Mouse (Mus musculus): ENCODE data around the gene Cdkl3. TPM values are rescaled to one million over a fixed set of nuclear protein-coding genes. Genes with fewer than 3 reads are reported as not detected.

Cdkl3 gene
- polyA plus RNA-seq, 1 experiment from 2014 or later: 13.9 TPM

DNA sequence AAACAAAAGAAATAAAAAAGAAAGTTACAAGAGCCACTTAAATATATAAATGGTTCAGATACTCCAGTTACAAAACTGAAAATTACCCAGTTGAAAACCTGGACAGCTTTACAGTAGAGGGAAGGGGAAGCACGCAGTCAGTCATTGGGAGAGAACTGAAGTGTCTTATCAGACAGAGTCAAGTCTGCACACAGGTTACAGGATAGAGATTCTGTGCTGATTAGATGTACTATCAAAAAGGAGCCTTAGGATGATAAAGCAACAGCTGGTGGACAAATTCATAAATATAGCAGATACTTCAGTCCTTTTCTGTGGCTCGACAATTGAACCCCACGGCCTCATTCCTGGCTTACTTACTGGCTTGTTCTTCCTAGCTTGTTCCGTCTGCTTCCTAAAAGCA, 56.3 kb downstream of the Cdkl3 start:
- H3K27ac ChIP-seq: no peak overlapping the region
- 96% methylated on average over 4 of the region's 4 CpGs for WGBS
- ATAC-seq (ENCODE audit: insufficient number of reproducible peaks, insufficient read depth, low FRiP score, low TSS enrichment, low read depth): no peak

DNA sequence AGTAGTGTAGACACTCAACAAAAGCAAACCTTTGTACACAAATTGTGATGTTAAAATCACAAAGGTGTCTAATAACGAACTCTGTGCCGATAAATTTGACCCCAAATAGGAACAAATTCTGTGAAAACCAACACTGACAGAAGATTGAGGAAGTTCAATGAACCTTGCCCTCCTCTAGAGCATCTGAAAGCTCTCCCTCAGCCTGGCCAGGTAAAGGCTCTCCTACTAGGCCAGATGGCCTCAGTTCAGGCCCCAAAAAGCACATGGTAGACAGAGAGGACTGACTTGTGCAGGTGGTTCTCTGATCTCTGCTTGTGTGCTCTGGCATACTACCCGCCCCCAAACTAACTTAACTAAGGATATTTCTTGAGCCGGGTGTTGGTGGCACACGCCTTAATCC, 58.4 kb downstream of the Cdkl3 start:
- Histone ChIP-seq H3K4me2 (no peak overlapping the region), H3K9me3 (no peaks in the 10 kb centered on the region; the same call in 1 of the 2 replicates), H3K4me3 (no peak overlapping the region), H3K27ac (no peak overlapping the region), H3K27me3 (no peaks in the 10 kb centered on the region), H3K4me1 (peaks cover 3% of the 10 kb centered on the region; the same call in 1 of the 2 replicates), H3K36me3 (no peaks in the 10 kb centered on the region), H3K9ac (no peak overlapping the region)
- WGBS: 94% methylated on average over 5 of the region's 5 CpGs
- ATAC-seq (ENCODE audit: insufficient number of reproducible peaks, insufficient read depth, low FRiP score, low TSS enrichment, low read depth): no peak

More for the DNA sequence above, 56.3 kb downstream of the Cdkl3 start:
- Histone ChIP-seq H3K36me3 (no peaks in the 10 kb centered on the region), H3K4me1 (no peaks in the 10 kb centered on the region), H3K4me2 (no peak overlapping the region), H3K27me3 (no peaks in the 10 kb centered on the region), H3K4me3 (no peak overlapping the region), H3K9ac (no peak overlapping the region), H3K9me3 (no peaks in the 10 kb centered on the region; the same call in 1 of the 2 replicates)

DNA sequence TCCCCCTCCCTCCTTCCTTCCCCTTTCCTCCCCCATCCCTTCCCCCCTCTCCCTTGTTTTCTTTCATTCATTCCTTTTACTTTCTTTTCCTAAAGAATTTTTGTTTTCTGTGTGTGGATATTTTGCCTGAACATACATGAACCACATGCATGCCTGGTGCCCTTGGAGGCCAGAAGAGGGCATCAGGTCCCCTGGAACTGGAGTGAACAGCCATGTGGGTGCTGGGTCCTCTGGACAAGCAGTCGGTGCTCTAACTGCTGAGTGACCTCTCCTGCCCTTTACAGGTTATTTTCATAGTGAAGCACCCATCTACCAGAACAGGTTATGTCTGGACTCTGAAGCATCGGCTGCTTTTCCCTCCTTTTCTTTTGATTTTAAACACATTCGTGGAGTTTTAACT, 60.4 kb downstream of the Cdkl3 start:
- ATAC-seq (ENCODE audit: insufficient number of reproducible peaks, insufficient read depth, low FRiP score, low TSS enrichment, low read depth): no peak
- 46% methylated on average over 3 of the region's 3 CpGs for WGBS
- no peak overlapping the region for H3K9ac ChIP-seq

DNA sequence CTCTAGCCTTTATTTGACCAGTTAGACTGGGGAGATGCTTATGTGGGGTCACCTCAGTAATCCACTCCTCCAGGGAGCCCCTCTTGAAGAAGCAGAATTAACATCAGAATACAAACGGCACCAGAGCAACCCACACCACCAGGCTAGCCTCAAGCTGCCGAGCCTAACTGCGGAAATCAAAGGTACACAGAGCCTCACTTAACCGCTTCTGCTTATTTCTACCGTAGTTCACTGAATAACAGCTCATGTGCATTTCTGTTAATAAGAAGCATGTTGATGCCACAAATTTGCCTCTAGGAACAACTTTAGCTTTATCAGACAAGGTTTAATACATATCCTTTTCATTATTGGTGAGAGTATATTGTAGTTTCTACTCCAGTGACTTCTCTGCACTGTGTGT, 61.8 kb downstream of the Cdkl3 start:
- Histone ChIP-seq H3K4me2 (0 out of 2 replicates have a peak overlapping the region, but pooled peaks have one; percentile 14), H3K4me1 (peaks cover 3% of the 10 kb centered on the region; the same call in 1 of the 2 replicates), H3K27ac (no peak overlapping the region), H3K9me3 (no peaks in the 10 kb centered on the region; the same call in 1 of the 2 replicates), H3K9ac (no peak overlapping the region), H3K36me3 (no peaks in the 10 kb centered on the region), H3K27me3 (no peaks in the 10 kb centered on the region), H3K4me3 (no peak overlapping the region)
- ATAC-seq (ENCODE audit: insufficient number of reproducible peaks, insufficient read depth, low FRiP score, low TSS enrichment, low read depth): no peak
- 8% methylated on average over 5 of the region's 5 CpGs for WGBS

More for the DNA sequence above, 60.4 kb downstream of the Cdkl3 start:
- Histone ChIP-seq H3K4me1 (peaks cover 3% of the 10 kb centered on the region; the same call in 1 of the 2 replicates), H3K9me3 (no peaks in the 10 kb centered on the region; the same call in 1 of the 2 replicates), H3K4me3 (no peak overlapping the region), H3K36me3 (no peaks in the 10 kb centered on the region), H3K27ac (no peak overlapping the region), H3K4me2 (no peak overlapping the region), H3K27me3 (no peaks in the 10 kb centered on the region)

DNA sequence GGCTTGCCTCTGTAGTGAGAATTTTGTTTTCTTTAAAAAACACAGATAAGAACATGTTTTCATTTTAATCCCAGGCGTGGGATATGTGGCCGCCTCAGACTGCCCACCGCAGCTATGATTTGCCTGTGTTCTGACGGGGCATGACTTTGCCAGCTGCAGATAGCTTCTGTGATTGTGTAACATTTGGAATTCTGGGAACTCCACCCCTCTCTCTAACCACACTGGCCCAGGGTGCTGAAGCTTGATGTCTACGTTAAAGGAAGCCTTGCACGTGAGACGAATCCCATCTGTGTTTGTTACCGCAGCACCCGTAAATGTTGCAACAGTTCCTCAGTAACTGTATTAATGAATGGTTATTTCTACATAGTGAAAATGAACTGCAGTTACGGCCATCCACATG, 67.7 kb downstream of the Cdkl3 start:
- Histone ChIP-seq H3K4me3 (no peak overlapping the region), H3K27ac (no peak overlapping the region), H3K9ac (no peak overlapping the region), H3K9me3 (no peaks in the 10 kb centered on the region), H3K27me3 (no peaks in the 10 kb centered on the region), H3K4me2 (no peak overlapping the region), H3K36me3 (no peaks in the 10 kb centered on the region), H3K4me1 (peaks cover 6% of the 10 kb centered on the region)
- ATAC-seq (ENCODE audit: insufficient number of reproducible peaks, insufficient read depth, low FRiP score, low TSS enrichment, low read depth): no peak
- 71% methylated on average over 10 of the region's 10 CpGs for WGBS

DNA sequence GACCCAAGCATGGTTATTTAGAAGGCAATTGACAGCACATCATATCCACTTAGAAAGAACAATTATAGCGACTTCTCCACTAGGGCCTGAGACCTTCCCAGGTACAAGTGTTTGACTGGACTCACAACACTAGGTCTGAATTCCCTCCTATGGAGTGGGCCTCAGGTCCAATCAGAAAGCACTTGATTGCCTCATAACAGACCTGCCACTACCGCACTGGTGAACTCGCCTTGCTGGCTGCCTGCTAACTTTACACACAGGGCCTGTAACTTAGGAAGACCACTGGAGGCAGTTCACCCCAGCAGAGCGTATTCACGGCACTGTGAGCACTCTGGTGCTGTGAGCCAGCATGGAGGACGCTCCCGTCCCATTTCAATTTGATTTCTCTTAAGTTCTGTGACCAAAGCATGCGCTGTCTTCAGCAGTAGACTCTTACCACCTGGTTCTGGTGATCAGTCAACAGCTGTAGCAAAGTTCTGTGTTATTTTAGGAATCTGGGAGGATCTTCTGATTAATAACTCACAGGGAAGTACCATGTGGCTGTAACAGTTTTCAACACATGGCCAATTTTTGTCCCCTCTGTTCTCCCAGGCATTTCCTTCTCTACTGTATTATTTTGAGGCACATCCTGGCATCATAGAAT, 69.6 kb downstream of the Cdkl3 start:
- Histone ChIP-seq H3K36me3 (no peaks in the 10 kb centered on the region), H3K4me1 (peaks cover 6% of the 10 kb centered on the region), H3K9me3 (no peaks in the 10 kb centered on the region), H3K4me2 (no peak overlapping the region), H3K27me3 (no peaks in the 10 kb centered on the region), H3K27ac (no peak overlapping the region), H3K9ac (no peak overlapping the region), H3K4me3 (no peak overlapping the region)
- no peak for ATAC-seq (ENCODE audit: insufficient number of reproducible peaks, insufficient read depth, low FRiP score, low TSS enrichment, low read depth)
- WGBS: 82% methylated on average over 8 of the region's 8 CpGs

DNA sequence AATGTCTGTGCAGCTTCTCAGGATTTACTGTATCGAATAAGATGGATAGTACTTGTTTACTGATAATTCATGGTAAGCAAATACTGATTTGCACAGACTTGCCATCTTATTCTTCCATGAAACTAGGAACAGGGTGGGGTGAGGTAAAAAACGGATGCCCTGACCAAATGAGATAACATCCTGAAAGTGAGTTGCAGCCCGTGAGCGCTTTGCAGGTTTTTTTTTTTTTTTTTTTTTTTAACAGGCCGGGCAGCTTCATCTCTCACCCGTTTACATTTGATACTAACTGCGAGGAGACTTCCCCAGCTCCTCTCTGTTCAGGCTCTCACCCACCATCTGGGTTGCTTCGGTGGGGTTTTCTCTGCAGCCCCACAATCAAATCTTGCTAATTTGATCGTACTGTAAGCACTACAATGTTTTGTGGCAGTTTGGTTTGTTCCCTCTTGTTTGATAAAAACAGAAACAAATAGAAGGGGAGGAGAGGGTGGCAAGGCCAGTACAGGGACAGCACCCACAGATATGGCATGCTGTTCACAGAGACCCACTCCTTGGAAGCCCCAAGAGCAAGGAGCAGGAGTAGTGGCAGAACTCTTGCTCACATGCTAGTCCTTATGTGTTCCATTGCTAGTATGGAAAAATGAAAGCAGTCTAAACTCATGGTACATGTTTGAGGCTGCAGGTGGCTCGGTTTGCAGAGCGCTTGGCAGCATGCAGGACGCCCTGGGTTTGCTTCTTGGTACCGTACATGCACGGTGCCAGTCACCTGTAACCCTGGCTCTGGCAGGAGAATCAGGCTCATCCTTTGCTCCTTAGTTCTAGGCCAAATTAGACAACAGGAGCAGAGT, 70.8 kb downstream of the Cdkl3 start:
- ATAC-seq (ENCODE audit: insufficient number of reproducible peaks, insufficient read depth, low FRiP score, low TSS enrichment, low read depth): no peak
- Histone ChIP-seq H3K27ac (no peak overlapping the region), H3K4me1 (peaks cover 7% of the 10 kb centered on the region), H3K4me2 (no peak overlapping the region), H3K9me3 (no peaks in the 10 kb centered on the region), H3K36me3 (no peaks in the 10 kb centered on the region), H3K9ac (no peak overlapping the region), H3K4me3 (no peak overlapping the region), H3K27me3 (no peaks in the 10 kb centered on the region)
- WGBS: 67% methylated on average over 14 of the region's 14 CpGs

DNA sequence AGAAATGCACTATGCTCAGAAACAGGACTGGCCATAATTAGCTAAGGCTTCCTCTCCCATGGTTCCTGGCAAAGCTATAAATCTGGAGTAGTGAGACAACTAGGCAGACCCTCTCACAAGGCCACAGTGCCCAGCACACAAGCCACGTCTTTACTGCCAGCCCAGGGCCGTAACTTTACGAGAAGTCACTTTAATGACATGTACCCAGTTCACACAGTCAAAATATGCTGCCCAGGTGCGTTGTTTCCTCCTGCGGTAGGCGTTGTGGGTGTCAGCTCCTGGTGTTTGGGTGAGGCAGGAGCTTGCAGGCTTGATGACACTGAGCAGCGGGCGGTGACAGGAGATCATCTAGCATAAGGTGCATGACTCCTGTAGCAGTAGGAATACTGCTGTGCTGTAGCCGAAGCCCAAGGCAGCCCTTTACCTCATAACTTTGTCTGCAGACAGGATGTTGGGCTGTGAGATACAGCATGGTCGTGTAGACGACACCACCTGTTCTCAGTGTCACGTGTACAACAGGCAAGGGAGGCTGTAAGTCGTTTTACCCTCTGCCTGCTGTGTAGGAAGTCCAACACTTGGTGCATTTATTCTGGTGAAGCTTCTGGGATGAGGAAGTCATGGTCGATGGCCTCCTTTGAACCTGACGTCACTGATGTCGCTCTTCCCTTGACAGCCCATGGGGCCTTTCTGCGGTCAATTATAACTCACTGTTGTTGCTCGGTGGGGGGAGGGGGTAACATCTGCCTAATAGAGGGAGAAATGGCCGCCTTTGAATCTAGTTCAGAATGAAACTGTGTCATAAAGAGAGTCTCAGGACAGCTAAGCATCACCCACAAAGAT, 72.0 kb downstream of the Cdkl3 start:
- no peaks in the 10 kb centered on the region for H3K9me3 ChIP-seq
- no peak overlapping the region for H3K27ac ChIP-seq
- no peak overlapping the region for H3K4me3 ChIP-seq
- no peaks in the 10 kb centered on the region for H3K36me3 ChIP-seq
- ATAC-seq (ENCODE audit: insufficient number of reproducible peaks, insufficient read depth, low FRiP score, low TSS enrichment, low read depth): no peak
- peaks cover 10% of the 10 kb centered on the region for H3K4me1 ChIP-seq
- no peak overlapping the region for H3K4me2 ChIP-seq
- H3K27me3 ChIP-seq: no peaks in the 10 kb centered on the region
- no peak overlapping the region; the same call in 1 of the 2 replicates for H3K9ac ChIP-seq
- WGBS: 70% methylated on average over 19 of the region's 19 CpGs

DNA sequence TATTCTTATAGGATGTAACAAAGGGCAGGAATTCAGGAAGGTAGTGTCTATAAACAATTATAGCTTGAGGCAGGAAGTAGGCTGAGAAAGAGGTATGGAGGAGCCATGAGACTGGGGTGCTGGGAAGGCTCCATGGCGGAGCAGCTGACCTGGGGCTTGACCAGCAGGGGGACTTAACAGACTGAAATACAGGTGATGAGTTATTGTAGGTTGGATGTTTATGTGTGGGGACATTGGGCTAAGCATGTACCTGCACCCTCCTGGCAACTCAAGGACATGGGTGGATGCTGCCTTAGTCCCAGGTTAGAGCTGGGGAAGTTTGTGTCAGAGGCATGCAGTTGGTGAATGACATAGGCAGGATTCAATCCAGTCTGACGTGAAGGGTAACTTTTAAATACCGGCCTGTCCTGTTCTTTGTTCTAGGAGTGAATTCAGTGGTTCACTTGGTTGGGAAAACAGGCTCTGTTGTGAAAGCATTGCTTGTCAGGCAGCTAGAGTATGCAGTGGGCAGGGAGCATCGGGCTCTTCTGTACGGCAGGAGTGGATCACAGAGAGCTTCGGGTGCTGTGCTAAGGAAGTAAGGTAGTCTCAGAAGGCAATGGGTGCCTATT, 72.8 kb downstream of the Cdkl3 start:
- peaks cover 10% of the 10 kb centered on the region for H3K4me1 ChIP-seq
- H3K9ac ChIP-seq: no peak overlapping the region
- peak overlapping the region; percentile 2; the same call in 1 of the 2 replicates for H3K27ac ChIP-seq
- H3K36me3 ChIP-seq: no peaks in the 10 kb centered on the region
- 72% methylated on average over 6 of the region's 6 CpGs for WGBS
- H3K27me3 ChIP-seq: no peaks in the 10 kb centered on the region
- H3K9me3 ChIP-seq: no peaks in the 10 kb centered on the region
- H3K4me2 ChIP-seq: no peak overlapping the region
- no peak for ATAC-seq (ENCODE audit: insufficient number of reproducible peaks, insufficient read depth, low FRiP score, low TSS enrichment, low read depth)
- no peak overlapping the region for H3K4me3 ChIP-seq

DNA sequence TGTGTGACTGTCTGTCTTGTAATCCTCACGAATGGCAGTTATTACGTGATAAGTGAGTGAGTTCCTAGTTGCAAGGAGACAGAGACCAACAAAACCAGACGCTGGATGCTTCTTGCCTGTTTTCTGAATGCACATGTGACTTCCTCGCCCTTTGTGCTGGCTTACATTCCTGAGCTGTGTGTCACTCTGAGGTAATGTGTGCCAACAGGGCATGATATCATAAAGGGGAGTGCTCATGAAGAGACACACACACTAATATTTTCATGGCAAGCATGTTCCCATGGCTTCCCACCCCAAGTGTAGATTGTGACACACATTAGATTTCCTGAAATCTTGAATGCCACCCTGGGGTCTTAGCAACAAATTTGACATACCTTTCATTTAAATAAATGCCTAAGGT, 73.9 kb downstream of the Cdkl3 start:
- no peak overlapping the region for H3K4me2 ChIP-seq
- H3K9ac ChIP-seq: no peak overlapping the region
- WGBS: 79% methylated on average over 4 of the region's 4 CpGs
- peaks cover 10% of the 10 kb centered on the region for H3K4me1 ChIP-seq
- H3K36me3 ChIP-seq: no peaks in the 10 kb centered on the region
- H3K27me3 ChIP-seq: no peaks in the 10 kb centered on the region
- H3K4me3 ChIP-seq: no peak overlapping the region
- H3K27ac ChIP-seq: no peak overlapping the region
- no peak for ATAC-seq (ENCODE audit: insufficient number of reproducible peaks, insufficient read depth, low FRiP score, low TSS enrichment, low read depth)
- no peaks in the 10 kb centered on the region for H3K9me3 ChIP-seq

DNA sequence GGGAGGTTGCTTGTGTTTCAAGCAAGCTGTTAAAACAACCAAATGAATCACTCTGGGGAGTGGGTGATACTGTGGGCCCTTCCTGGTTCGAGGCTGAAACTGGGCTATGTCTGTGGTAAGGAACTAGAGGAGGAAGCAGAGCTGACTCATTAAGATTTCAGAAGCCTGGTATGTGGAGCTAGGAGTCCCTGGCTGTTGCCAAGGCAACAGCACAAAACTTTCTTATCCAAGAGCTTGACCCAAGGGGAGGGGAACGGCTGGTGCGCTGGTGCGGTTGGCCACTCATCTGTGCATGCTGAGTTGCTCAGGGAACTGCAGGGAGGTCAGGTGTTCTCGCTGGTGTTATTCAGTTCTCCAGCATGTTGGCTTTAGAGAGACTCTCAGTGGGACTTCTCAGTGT, 76.0 kb downstream of the Cdkl3 start:
- Histone ChIP-seq H3K9ac (0 out of 2 replicates have a peak overlapping the region, but pooled peaks have one; percentile 36), H3K9me3 (no peaks in the 10 kb centered on the region), H3K27ac (no peak overlapping the region), H3K4me3 (no peak overlapping the region), H3K36me3 (no peaks in the 10 kb centered on the region), H3K4me2 (no peak overlapping the region), H3K4me1 (peaks cover 9% of the 10 kb centered on the region), H3K27me3 (no peaks in the 10 kb centered on the region)
- 28% methylated on average over 5 of the region's 5 CpGs for WGBS
- no peak for ATAC-seq (ENCODE audit: insufficient number of reproducible peaks, insufficient read depth, low FRiP score, low TSS enrichment, low read depth)
